Mouse (Mus musculus) MEL-GATA-1-ER (cell line): ENCODE measurements around the gene Cct4.

ENCODE experiments used
- DNase-seq: peaks from one replicate; pipeline ENCODE4 v3.0.0-alpha.2; 2012; ENCODE audit warnings: low read depth; ENCODE audit errors: extremely low read depth

Gene Cct4

GRCm38 (mm10) chr11:22990393-22991126 lies at the start of gene Cct4:
Gene Cct4, plus strand, starts transcription at chr11:22990519.
- DNase-seq, result peak; percentile 85

GRCm38 (mm10) chr11:22949101-22949500 lies 41.2 kb upstream of the Cct4 start:
- no peak for DNase-seq

- no peak for DNase-seq
Observed at GRCm38 (mm10) chr11:22950131-22950530, 40.2 kb upstream of the Cct4 start.

- DNase-seq, result no peak
Observed at GRCm38 (mm10) chr11:22952668-22953067, 37.7 kb upstream of the Cct4 start.

- DNase-seq, result no peak
Observed at GRCm38 (mm10) chr11:22956346-22956745, 34.0 kb upstream of the Cct4 start.

- DNase-seq, result no peak
Observed at GRCm38 (mm10) chr11:22956830-22957229, 33.5 kb upstream of the Cct4 start.

GRCm38 (mm10) chr11:22957791-22958374 lies 32.4 kb upstream of the Cct4 start:
- no peak for DNase-seq

- no peak for DNase-seq
Observed at GRCm38 (mm10) chr11:22962101-22962500, 28.2 kb upstream of the Cct4 start.

GRCm38 (mm10) chr11:22964401-22964800 lies 25.9 kb upstream of the Cct4 start:
- no peak for DNase-seq

- no peak for DNase-seq
Observed at GRCm38 (mm10) chr11:22965503-22965902, 24.8 kb upstream of the Cct4 start.

- DNase-seq, result no peak
Observed at GRCm38 (mm10) chr11:22969486-22969885, 20.8 kb upstream of the Cct4 start.

GRCm38 (mm10) chr11:22970546-22970945 lies 19.8 kb upstream of the Cct4 start:
- DNase-seq, result no peak

- peak; percentile 76 for DNase-seq
Observed at GRCm38 (mm10) chr11:22971835-22972709, 18.2 kb upstream of the Cct4 start, which contains the start of gene Zrsr1. Gene Zrsr1, plus strand, starts transcription at chr11:22972005.

- peak; percentile 63 for DNase-seq
Observed at GRCm38 (mm10) chr11:22972746-22973526, 17.4 kb upstream of the Cct4 start.

- DNase-seq, result no peak
Observed at GRCm38 (mm10) chr11:22973599-22973998, 16.7 kb upstream of the Cct4 start.

GRCm38 (mm10) chr11:22978215-22978614 lies 12.1 kb upstream of the Cct4 start:
- DNase-seq, result no peak

GRCm38 (mm10) chr11:22978711-22979110 lies 11.6 kb upstream of the Cct4 start:
- no peak for DNase-seq

GRCm38 (mm10) chr11:22979221-22979620 lies 11.1 kb upstream of the Cct4 start:
- DNase-seq, result no peak

GRCm38 (mm10) chr11:22981041-22981440 lies 9.3 kb upstream of the Cct4 start:
- no peak for DNase-seq

GRCm38 (mm10) chr11:22981543-22981950 lies 8.8 kb upstream of the Cct4 start:
- no peak for DNase-seq
